In the genomic region with DNA sequence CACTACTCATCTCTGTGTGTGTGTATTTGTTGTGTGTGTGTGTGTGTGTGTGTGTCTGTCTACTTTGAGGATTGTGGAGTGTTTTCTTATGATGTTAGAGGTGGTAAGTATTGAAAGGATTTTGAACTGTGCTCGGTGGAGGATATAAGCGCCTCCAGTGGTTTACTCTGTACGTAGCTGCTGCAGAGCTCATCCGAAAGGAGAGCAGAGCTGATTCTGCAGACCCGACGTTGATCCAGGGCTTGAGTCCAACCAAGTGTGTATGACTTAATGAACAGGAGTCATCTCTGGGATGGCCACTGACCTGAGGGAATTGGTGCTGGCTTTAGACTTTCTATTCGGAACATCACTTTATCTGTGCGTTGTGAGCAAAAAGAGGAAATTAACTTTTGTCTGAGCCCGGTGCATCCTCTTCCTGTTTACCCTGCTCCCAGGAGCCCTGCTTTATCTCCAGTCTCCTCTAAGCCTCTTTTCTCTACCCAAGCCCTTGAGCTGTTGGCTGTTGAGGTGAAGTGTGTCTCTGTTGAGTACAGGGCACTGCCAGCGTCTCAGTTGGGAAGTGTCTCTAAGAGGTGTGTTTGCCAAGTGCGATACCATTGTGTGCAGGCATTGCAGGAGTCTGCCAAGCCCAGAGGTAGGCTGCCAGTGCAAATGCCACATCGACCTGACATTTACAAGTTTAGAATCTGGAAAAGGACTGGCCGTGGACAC, we compare ENCODE assay signal across 8 mouse cellular contexts. TPM values are rescaled to one million over a fixed set of nuclear protein-coding genes. Genes with fewer than 3 reads are reported as not detected.
DNase-seq lines count a peak whose midpoint lies in the region; ATAC-seq and TF ChIP-seq lines count a peak whose summit lies in the region.
"Had no signal": no experiment of that assay in that cellular context is flagged by ENCODE, and none has a peak within 500 bp of the region (broad histone marks: within the 10 kb centered on the region; RNA-seq: fewer than 3 reads in every experiment).

No protein-coding gene starts in this region.

- 20% methylated on average over 13 of the region's 13 CpGs for WGBS in thymus, adult 2 months
- WGBS in lung, embryonic 15.5 days: 61% methylated on average over 13 of the region's 13 CpGs
- 90% methylated on average over 13 of the region's 13 CpGs for WGBS in forebrain, embryonic 12.5 days
- 88% methylated on average over 13 of the region's 13 CpGs for WGBS in neural tube, embryonic 15.5 days

- peaks cover 8% of the 10 kb centered on the region for H3K4me1 ChIP-seq in thymus, adult 2 months (replicated peaks; ENCODE audit: control insufficient read depth, insufficient read depth, low read length)
- peaks cover 5% of the 10 kb centered on the region; the same call in 1 of the 2 replicates for H3K4me1 ChIP-seq in lung, embryonic 15.5 days
- no peaks in the 10 kb centered on the region for H3K4me1 ChIP-seq in forebrain, embryonic 12.5 days
- H3K4me1 ChIP-seq in neural tube, embryonic 15.5 days: no peaks in the 10 kb centered on the region

- DNase-seq in thymus, adult 2 months: no peak
- DNase-seq in thymus, adult 18-20 months: no peak
- DNase-seq in fat pad, adult 2 months (ENCODE audit: extremely low read depth, low read depth, low spot score): peak; percentile 68
- DNase-seq in kidney, postnatal 14 days: no peak
- DNase-seq: lung, embryonic 14.5 days had no signal

- H3K4me2 ChIP-seq in lung, embryonic 15.5 days: no peak overlapping the region
- H3K4me2 ChIP-seq in forebrain, embryonic 12.5 days: no peak overlapping the region
- H3K4me2 ChIP-seq in neural tube, embryonic 15.5 days: no peak overlapping the region
- H3K4me2 ChIP-seq: lung, embryonic 14.5 days had no signal

- no peak overlapping the region for H3K9ac ChIP-seq in lung, embryonic 15.5 days
- H3K9ac ChIP-seq in forebrain, embryonic 12.5 days: no peak overlapping the region
- H3K9ac ChIP-seq in neural tube, embryonic 15.5 days (replicated peaks): no peak overlapping the region
- H3K9ac ChIP-seq: lung, embryonic 14.5 days had no signal

- H3K27ac ChIP-seq in thymus, adult 2 months (ENCODE audit: control insufficient read depth, insufficient read depth, low read length): peak overlapping the region; percentile 83
- peak overlapping the region; percentile 25; the same call in 1 of the 2 replicates for H3K27ac ChIP-seq in lung, embryonic 15.5 days
- no peak overlapping the region for H3K27ac ChIP-seq in forebrain, embryonic 12.5 days
- no peak overlapping the region for H3K27ac ChIP-seq in neural tube, embryonic 15.5 days (replicated peaks)

- peak overlapping the region; percentile 47 for H3K4me3 ChIP-seq in thymus, adult 2 months (ENCODE audit: control insufficient read depth, insufficient read depth, low read length)
- H3K4me3 ChIP-seq in lung, embryonic 15.5 days: no peak overlapping the region
- H3K4me3 ChIP-seq in forebrain, embryonic 12.5 days (replicated peaks): no peak overlapping the region
- H3K4me3 ChIP-seq in neural tube, embryonic 15.5 days (replicated peaks): no peak overlapping the region

- H3K9me3 ChIP-seq in lung, embryonic 15.5 days: no peaks in the 10 kb centered on the region
- H3K9me3 ChIP-seq in forebrain, embryonic 12.5 days: no peaks in the 10 kb centered on the region
- no peaks in the 10 kb centered on the region for H3K9me3 ChIP-seq in neural tube, embryonic 15.5 days (replicated peaks)

- H3K27me3 ChIP-seq in thymus, adult 2 months (ENCODE audit: control insufficient read depth, insufficient read depth, low read length): no peaks in the 10 kb centered on the region
- H3K27me3 ChIP-seq in lung, embryonic 15.5 days: no peaks in the 10 kb centered on the region
- H3K27me3 ChIP-seq in forebrain, embryonic 12.5 days: no peaks in the 10 kb centered on the region
- H3K27me3 ChIP-seq in neural tube, embryonic 15.5 days (replicated peaks): no peaks in the 10 kb centered on the region

- H3K36me3 ChIP-seq in thymus, adult 2 months (ENCODE audit: control insufficient read depth, insufficient read depth, low read length): no peaks in the 10 kb centered on the region
- H3K36me3 ChIP-seq in lung, embryonic 15.5 days: peaks cover 5% of the 10 kb centered on the region; the same call in 1 of the 2 replicates
- peaks cover 19% of the 10 kb centered on the region for H3K36me3 ChIP-seq in forebrain, embryonic 12.5 days (replicated peaks)
- peaks cover 13% of the 10 kb centered on the region for H3K36me3 ChIP-seq in neural tube, embryonic 15.5 days

- no peak for ATAC-seq in lung, embryonic 15.5 days (ENCODE audit: borderline replicate concordance, extremely low read depth, low FRiP score, low TSS enrichment)
- no peak for ATAC-seq in forebrain, embryonic 12.5 days (ENCODE audit: low FRiP score)
- no peak for ATAC-seq in neural tube, embryonic 15.5 days (ENCODE audit: low FRiP score)

- no peak for TF ChIP-seq CTCF in thymus, adult 2 months (IDR thresholded peaks at IDR 0.05; ENCODE audit: borderline replicate concordance, control insufficient read depth, extremely low read depth, insufficient read depth, low read length, poor library complexity)

- TF ChIP-seq POLR2A in thymus, adult 2 months (IDR thresholded peaks at IDR 0.05; ENCODE audit: control insufficient read depth, extremely low read depth, insufficient read depth, low read length, poor library complexity): no peak

RNA-seq across cellular contexts. Expression of a gene that starts 3.9 kb away (rescaled TPM):
- polyA plus RNA-seq in thymus, adult 2 months (2012; rRNA removed): 17.1 and 19.7 TPM in 2 replicates
- polyA plus RNA-seq in lung, embryonic 15.5 days (2015; fragmentation: Nextera tagmentation; extraction: Ambion mirVana): 62.1 and 66.1 TPM in 2 replicates
- polyA plus RNA-seq in forebrain, embryonic 12.5 days (2016; fragmentation: Nextera tagmentation; extraction: Ambion mirVana): 109 and 112 TPM in 2 replicates
- polyA plus RNA-seq in neural tube, embryonic 15.5 days (2015; fragmentation: Nextera tagmentation; extraction: Ambion mirVana): 43.8 and 50.8 TPM in 2 replicates

Comparison
In these comparisons a context has a peak if more than half of its experiments do, and no peak if none do; other contexts are left out.
1. H3K27ac ChIP-seq: peak in thymus, adult 2 months (single experiment) and lung, embryonic 15.5 days (single experiment); none in forebrain, embryonic 12.5 days (single experiment) and neural tube, embryonic 15.5 days (single experiment).